7 mouse cellular contexts compared by ENCODE assay signal in the genomic region with DNA sequence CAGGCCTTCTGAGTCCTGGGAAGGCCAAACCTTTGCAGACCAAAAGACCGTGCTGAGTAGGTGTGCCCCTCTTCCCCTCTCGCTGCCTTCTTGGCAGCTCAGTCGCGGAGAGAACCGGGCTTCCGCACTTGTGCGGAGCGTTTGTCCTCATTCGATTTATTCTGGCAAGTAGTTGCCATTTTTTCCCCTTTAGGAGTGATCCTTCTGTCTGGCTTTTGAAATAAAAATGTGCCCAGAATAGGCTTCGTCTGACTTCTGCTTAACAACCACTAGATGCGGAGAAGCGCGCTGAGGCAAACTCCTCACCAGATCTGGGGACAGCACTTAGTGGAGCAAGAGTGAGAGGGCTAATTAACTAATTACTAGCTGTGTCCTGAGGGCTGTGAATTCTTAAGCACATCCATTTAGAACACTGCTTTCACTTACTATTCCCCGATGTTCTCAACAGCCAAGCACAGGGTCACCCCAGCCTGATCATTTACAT. TPM values are rescaled to one million over a fixed set of nuclear protein-coding genes. Genes with fewer than 3 reads are reported as not detected.
DNase-seq lines count a peak whose midpoint lies in the region; ATAC-seq and TF ChIP-seq lines count a peak whose summit lies in the region.

No protein-coding gene starts in this region.

- peak overlapping the region; percentile 82 for H3K9ac ChIP-seq in heart, embryonic 11.5 days (ENCODE audit: low read depth, low read length)
- peak overlapping the region; percentile 54 for H3K9ac ChIP-seq in kidney, embryonic 15.5 days
- H3K9ac ChIP-seq in lung, embryonic 14.5 days, result peak overlapping the region; percentile 71

- H3K27ac ChIP-seq in heart, embryonic 11.5 days (ENCODE audit: low read depth, low read length), result peak overlapping the region; percentile 64
- peak overlapping the region; percentile 71 for H3K27ac ChIP-seq in kidney, embryonic 15.5 days
- peak overlapping the region; percentile 80 for H3K27ac ChIP-seq in lung, embryonic 14.5 days (ENCODE audit: low read depth)

- ATAC-seq in CD4-positive, CD25-positive, alpha-beta regulatory T cell, adult 4 months, result peak; percentile 50
- peak; percentile 68; the same call in 1 of the 2 replicates for ATAC-seq in heart, embryonic 11.5 days (replicated peaks; ENCODE audit: insufficient number of reproducible peaks, low FRiP score, low TSS enrichment)
- ATAC-seq in kidney, embryonic 15.5 days (replicated peaks; ENCODE audit: low FRiP score), result peak; percentile 44; the same call in 1 of the 2 replicates
- ATAC-seq in lung, embryonic 14.5 days (ENCODE audit: insufficient read depth), result peak; percentile 64

- H3K27me3 ChIP-seq in heart, embryonic 11.5 days (ENCODE audit: control insufficient read depth, insufficient read depth, low read length), result no peaks in the 10 kb centered on the region; the same call in 1 of the 2 replicates
- H3K27me3 ChIP-seq in kidney, embryonic 15.5 days, result peaks cover 84% of the 10 kb centered on the region
- H3K27me3 ChIP-seq in lung, embryonic 14.5 days (ENCODE audit: insufficient read depth, low read length), result no peaks in the 10 kb centered on the region

- DNase-seq in MN1 (ENCODE audit: low spot score), result peak; percentile 44
- DNase-seq in embryo, embryonic 10 days (ENCODE audit: low spot score), result peak; percentile 48
- DNase-seq in lung, embryonic 14.5 days, result peak; percentile 71
- peak; percentile 71 for DNase-seq in retina, embryonic 14.5 days (ENCODE audit: low spot score)

- no peaks in the 10 kb centered on the region for H3K36me3 ChIP-seq in heart, embryonic 11.5 days (ENCODE audit: control insufficient read depth, insufficient read depth, low read length)
- no peaks in the 10 kb centered on the region for H3K36me3 ChIP-seq in kidney, embryonic 15.5 days
- H3K36me3 ChIP-seq in lung, embryonic 14.5 days (ENCODE audit: insufficient read depth), result no peaks in the 10 kb centered on the region

- TF ChIP-seq CTCF in lung, embryonic 14.5 days (IDR thresholded peaks at IDR 0.05; ENCODE audit: low read depth), result peak; percentile 26; the same call in 1 of the 2 replicates

- no peaks in the 10 kb centered on the region for H3K9me3 ChIP-seq in heart, embryonic 11.5 days (replicated peaks; ENCODE audit: control insufficient read depth, low read length)
- no peaks in the 10 kb centered on the region for H3K9me3 ChIP-seq in kidney, embryonic 15.5 days (replicated peaks)
- no peaks in the 10 kb centered on the region for H3K9me3 ChIP-seq in lung, embryonic 14.5 days (ENCODE audit: low read depth, low read length)

- peaks cover 10% of the 10 kb centered on the region for H3K4me1 ChIP-seq in heart, embryonic 11.5 days (ENCODE audit: control insufficient read depth, insufficient read depth, low read length)
- peaks cover 28% of the 10 kb centered on the region for H3K4me1 ChIP-seq in kidney, embryonic 15.5 days
- H3K4me1 ChIP-seq in lung, embryonic 14.5 days (ENCODE audit: insufficient read depth), result no peaks in the 10 kb centered on the region

- WGBS in heart, embryonic 11.5 days (ENCODE audit: insufficient replicate concordance), result 1% methylated on average over 14 of the region's 14 CpGs
- WGBS in kidney, embryonic 15.5 days, result 1% methylated on average over 14 of the region's 14 CpGs
- under 1% methylated on average over 14 of the region's 14 CpGs for WGBS in lung, embryonic 14.5 days

- H3K4me3 ChIP-seq in heart, embryonic 11.5 days (ENCODE audit: low read depth, low read length), result peak overlapping the region; percentile 60
- H3K4me3 ChIP-seq in kidney, embryonic 15.5 days (replicated peaks), result peak overlapping the region; percentile 53
- peak overlapping the region; percentile 49 for H3K4me3 ChIP-seq in lung, embryonic 14.5 days (ENCODE audit: low read depth, low read length)

- H3K4me2 ChIP-seq in heart, embryonic 11.5 days, result peak overlapping the region; percentile 77
- H3K4me2 ChIP-seq in kidney, embryonic 15.5 days, result peak overlapping the region; percentile 73
- peak overlapping the region; percentile 73 for H3K4me2 ChIP-seq in lung, embryonic 14.5 days

RNA-seq across cellular contexts. Expression of a gene that starts 14.5 kb away (rescaled TPM):
- 10 to 100 TPM; 13.1 to 19.9 TPM for polyA plus RNA-seq in CD4-positive, CD25-positive, alpha-beta regulatory T cell, adult 4 months (2017; shearing (Covaris generic))
- 27.5 and 33.7 TPM in 2 replicates for polyA plus RNA-seq in heart, embryonic 11.5 days (2014; fragmentation: Nextera tagmentation; extraction: Ambion mirVana)
- 26.8 and 29.3 TPM in 2 replicates for polyA plus RNA-seq in kidney, embryonic 15.5 days (2015; fragmentation: Nextera tagmentation; extraction: Ambion mirVana)
- 48.2 and 53.5 TPM in 2 replicates for polyA plus RNA-seq in lung, embryonic 14.5 days (2014; fragmentation: Nextera tagmentation; extraction: Ambion mirVana)

RNA-seq across cellular contexts. Expression of a gene that starts 19.9 kb away (rescaled TPM):
- not detected for polyA plus RNA-seq in CD4-positive, CD25-positive, alpha-beta regulatory T cell, adult 4 months (2017; shearing (Covaris generic))
- 0.72 and 0.73 TPM in 2 replicates for polyA plus RNA-seq in heart, embryonic 11.5 days (2014; fragmentation: Nextera tagmentation; extraction: Ambion mirVana)
- 0.51 and 0.59 TPM in 2 replicates for polyA plus RNA-seq in kidney, embryonic 15.5 days (2015; fragmentation: Nextera tagmentation; extraction: Ambion mirVana)
- polyA plus RNA-seq in lung, embryonic 14.5 days (2014; fragmentation: Nextera tagmentation; extraction: Ambion mirVana), result 0.84 and 0.85 TPM in 2 replicates

Comparison
In these comparisons a context has a peak if more than half of its experiments do, and no peak if none do; other contexts are left out.
1. Peak in every context shown above with its lines: DNase-seq, ATAC-seq, H3K4me3 ChIP-seq and H3K27ac ChIP-seq.